Mouse (Mus musculus) left cerebral cortex, adult 2 months (tissue): ENCODE results near the gene Gstm2. TPM values are rescaled to one million over a fixed set of nuclear protein-coding genes. Genes with fewer than 3 reads are reported as not detected.
"Not testable (repeated sequence)": the region's sequence is repeated elsewhere in the genome, so short reads cannot be mapped to it uniquely, and the experiment has no call there.

Source experiments
- DNase-seq, 2 experiments: peaks; one replicate each; pipeline ENCODE4 v3.0.0; 2021 to 2022; ENCODE audit warnings: low spot score in 2 of 2, mixed read lengths in 1 of 2; ENCODE audit errors: extremely low spot score in 1 of 2
- H3K27ac ChIP-seq: fragments of 200-600 bp; 2 replicates; pipeline ENCODE4 v1.8.1; 2022
- H3K4me3 ChIP-seq: fragments of 200-600 bp; 2 replicates; pipeline ENCODE4 v1.8.1; 2022
- CTCF ChIP-seq: fragments of 200-600 bp; IDR thresholded peaks from 2 replicates; pipeline ENCODE4 v1.8.1; 2022; ENCODE audit warnings: antibody characterized with exemption, mild to moderate bottlenecking, moderate library complexity
- intact Hi-C: fragments of 180-260 bp; cut with DNase I; formaldehyde crosslinking; loops from one replicate; pipeline ENCODE4 v1.15.1; 2025
- total RNA-seq, 2 experiments: library from RNA; stranded (reverse); gene quantifications; 2 replicates each; pipeline ENCODE4 v1.2.3; 2021

Gene Gstm2
- total RNA-seq, 2 experiments from 2014 or later: 2.0 to 4.6 TPM

GRCm38 (mm10) chr3:108017473-108018189, 31.4 kb upstream of the Gstm2 start, which contains the start of gene Gstm1:
Gstm1 (minus strand) TSS chr3:108017973.
- peak; percentile 90 for TF ChIP-seq CTCF
- intact Hi-C loops: loop anchor here (1.0 to 5.0 kb wide), 7 partner anchors 27 to 335 kb away; partner anchors contain the start of genes Gnai3, Gstm4 and Gstm7
- Histone ChIP-seq H3K27ac (peak within 1 kb of the TSS; percentile 72), H3K4me3 (peak within 1 kb of the TSS; percentile 51)
- peak; percentile 92 to 93 for DNase-seq

- intact Hi-C loops: loop anchor here (5.0 kb wide), 2 partner anchors 131 to 334 kb away; partner anchors contain the start of gene Gnai3
- H3K4me3 ChIP-seq: peak overlapping the region; percentile 51
- H3K27ac ChIP-seq, DNase-seq: not testable (repeated sequence)
These were observed 30.2 kb upstream of the Gstm2 start for GRCm38 (mm10) chr3:108016468-108016867.

- Histone ChIP-seq H3K4me3 (no peak overlapping the region), H3K27ac (no peak overlapping the region)
- TF ChIP-seq CTCF: no peak
- intact Hi-C loops: loop anchor here (5.0 kb wide), 2 partner anchors 132 to 333 kb away; partner anchors contain the start of gene Gnai3
- DNase-seq: no peak
These were observed 28.7 kb upstream of the Gstm2 start for GRCm38 (mm10) chr3:108014974-108015346.

DNA sequence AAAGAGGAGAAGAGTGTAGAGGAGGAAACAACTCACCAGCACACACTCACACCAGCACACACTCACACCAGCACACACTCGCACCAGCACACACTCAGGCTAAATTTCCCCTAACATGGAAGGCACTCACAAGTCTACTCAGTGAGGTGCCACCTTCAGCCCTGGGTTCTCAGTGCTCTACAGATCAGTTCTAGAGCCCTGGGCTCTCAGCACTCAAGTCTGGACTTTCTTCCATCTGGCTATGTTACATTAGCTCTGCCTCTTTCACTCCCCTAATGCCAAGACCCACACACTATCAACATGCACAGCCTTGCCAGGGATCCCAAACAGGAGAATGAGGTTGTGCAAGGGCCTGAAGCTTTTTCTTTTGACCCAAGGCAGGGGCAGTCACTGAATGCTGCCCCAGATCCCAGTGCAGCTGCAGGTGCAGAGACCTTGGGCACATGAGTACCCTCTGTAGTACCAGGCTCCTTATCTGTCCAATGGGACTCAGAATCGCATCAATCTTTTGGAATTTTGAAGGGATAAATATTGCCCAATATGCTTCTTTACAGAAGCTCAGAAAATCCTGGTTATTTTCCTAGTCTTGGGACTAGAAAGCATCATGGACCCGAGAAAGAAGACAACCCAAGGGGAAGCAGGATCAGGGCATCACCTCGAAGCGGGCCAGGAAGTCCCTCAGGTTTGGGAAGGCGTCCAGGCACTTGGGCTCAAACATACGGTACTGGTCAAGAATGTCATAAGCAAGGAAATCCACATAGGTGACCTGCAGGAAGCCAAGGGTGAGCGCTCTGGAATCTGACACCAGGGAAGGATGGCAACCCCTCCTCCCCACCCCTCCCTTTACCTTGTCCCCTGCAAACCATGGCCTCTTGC, 28.1 kb upstream of the Gstm2 start:
- TF ChIP-seq CTCF: no peak
- no peak for DNase-seq
- H3K4me3 ChIP-seq: no peak overlapping the region
- intact Hi-C loops: no loop called here
- peak overlapping the region; percentile 44; the same call in 1 of the 2 replicates for H3K27ac ChIP-seq

DNA sequence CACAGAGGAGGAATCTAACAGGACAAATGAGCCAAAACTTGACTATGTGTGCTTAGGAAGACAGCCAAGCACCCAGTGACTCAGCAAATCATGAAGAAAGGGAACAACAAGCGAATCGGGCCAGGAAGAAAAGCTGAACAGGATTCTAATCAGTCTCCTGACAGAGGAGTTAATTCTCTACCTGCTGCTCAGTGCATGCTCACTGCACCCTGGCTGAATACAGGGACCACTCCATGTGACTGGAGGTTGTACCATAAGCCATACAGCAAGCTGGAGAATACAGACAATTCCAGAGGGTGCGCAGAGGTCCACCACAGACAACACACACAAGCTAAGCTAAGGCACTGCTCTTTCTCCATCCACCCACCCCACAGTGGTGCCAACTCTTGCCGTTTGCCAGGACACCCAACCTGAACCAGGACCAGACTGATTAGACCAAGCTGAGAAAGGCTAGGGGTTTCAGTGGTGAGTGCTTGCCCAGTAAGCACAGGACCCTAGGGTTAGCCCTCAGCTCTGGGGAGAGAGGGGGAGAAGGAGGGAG, 27.1 kb upstream of the Gstm2 start:
- intact Hi-C loops: no loop called here
- peak overlapping the region; percentile 84 for H3K27ac ChIP-seq
- TF ChIP-seq CTCF: no peak
- peak; percentile 55 to 67 for DNase-seq
- H3K4me3 ChIP-seq: peak overlapping the region; percentile 1; the same call in 1 of the 2 replicates

GRCm38 (mm10) chr3:108011558-108011957, 25.3 kb upstream of the Gstm2 start:
- DNase-seq: no peak
- no peak for TF ChIP-seq CTCF
- intact Hi-C loops: no loop called here
- H3K4me3 ChIP-seq: no peak overlapping the region
- no peak overlapping the region for H3K27ac ChIP-seq

DNA sequence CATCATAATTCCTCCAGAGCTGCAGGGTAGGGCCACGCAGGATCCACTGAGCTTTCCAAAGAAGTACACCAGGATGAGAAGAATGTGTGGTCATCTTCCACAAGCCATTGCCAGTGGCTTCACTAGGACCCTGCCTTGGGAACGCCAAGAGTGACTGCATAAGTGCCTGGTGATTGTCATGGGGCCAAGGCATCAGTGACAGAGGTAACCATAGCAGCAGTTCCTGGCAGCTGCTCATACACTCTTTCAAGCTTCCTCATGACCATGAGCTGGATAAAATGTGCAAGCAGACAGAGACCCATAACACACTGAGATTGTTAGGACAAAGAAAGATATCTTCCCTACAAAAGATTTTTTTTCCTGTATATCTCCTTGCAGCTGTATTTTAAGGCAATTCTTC, 24.0 kb upstream of the Gstm2 start:
- no peak overlapping the region for H3K27ac ChIP-seq
- no peak overlapping the region for H3K4me3 ChIP-seq
- TF ChIP-seq CTCF: no peak
- intact Hi-C loops: no loop called here
- no peak for DNase-seq

- Histone ChIP-seq H3K4me3 (no peak overlapping the region), H3K27ac (no peak overlapping the region)
- no peak for DNase-seq
- intact Hi-C loops: no loop called here
- TF ChIP-seq CTCF: no peak
These were observed 15.8 kb upstream of the Gstm2 start for GRCm38 (mm10) chr3:108002021-108002420.

- DNase-seq: no peak
- intact Hi-C loops: no loop called here
- H3K27ac ChIP-seq: no peak overlapping the region
- no peak overlapping the region for H3K4me3 ChIP-seq
- TF ChIP-seq CTCF: no peak
These were observed 13.2 kb upstream of the Gstm2 start for GRCm38 (mm10) chr3:107999491-107999890.

DNA sequence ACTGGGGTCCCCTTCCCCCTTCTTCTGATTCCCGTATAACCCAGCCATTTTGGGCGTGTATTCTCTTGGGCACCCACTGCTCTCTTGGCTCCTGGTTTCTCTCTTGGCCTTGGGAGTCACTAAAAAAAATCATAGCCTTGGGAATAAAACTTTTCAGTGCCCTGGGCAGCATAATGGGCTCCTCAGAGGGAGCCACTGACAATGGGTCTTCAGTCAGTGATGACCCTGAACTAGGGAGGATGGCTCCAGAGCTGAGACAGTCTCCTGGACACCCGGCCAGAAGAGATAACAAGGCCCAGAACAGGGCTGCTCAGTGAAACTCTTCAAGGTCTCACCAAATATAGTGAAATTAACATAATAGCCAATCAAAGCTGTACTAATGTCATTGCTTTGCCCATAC, 12.3 kb upstream of the Gstm2 start:
- intact Hi-C loops: no loop called here
- Histone ChIP-seq H3K27ac (no peak overlapping the region), H3K4me3 (no peak overlapping the region)
- DNase-seq: no peak
- TF ChIP-seq CTCF: no peak

DNA sequence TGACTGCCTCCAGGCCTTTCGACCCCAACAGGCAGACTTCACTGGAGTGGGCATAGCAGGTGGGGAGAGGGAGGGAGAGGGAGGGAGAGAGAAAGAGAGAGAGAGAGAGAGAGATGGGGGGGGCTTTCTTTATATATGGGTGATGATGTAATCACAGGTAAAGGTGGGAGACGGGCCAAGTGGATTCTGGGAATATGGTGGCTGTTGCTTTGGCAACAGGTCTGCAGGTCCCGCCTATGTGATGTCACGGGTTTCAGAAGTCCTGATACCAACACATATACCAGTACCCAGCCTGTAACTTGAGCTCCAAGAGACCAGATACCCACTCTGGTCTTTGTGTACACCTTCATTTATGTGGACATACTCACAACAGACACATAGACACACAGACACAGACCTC, 10.3 kb upstream of the Gstm2 start:
- intact Hi-C loops: no loop called here
- DNase-seq: no peak
- H3K27ac ChIP-seq: no peak overlapping the region
- TF ChIP-seq CTCF: no peak
- no peak overlapping the region for H3K4me3 ChIP-seq

DNA sequence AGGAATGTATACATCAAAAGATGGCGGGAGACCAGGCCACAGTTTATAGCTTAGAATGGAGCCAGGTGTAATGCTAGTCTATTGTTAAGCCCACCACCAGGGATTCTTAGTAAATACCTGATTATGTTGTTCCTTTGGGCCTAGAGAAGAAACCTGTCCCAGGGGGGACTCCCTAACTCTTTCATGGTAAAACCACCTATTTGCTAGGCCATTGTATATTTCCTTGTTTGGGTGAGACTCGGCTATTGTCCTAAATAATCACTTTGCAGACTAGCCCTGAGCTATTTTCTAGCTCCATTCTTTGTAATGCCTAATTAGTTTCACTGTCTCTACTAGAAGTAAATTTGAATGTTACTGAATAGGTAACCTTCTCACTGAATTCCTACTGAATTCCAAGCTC, 9.7 kb upstream of the Gstm2 start:
- H3K27ac ChIP-seq, intact Hi-C loops, DNase-seq, H3K4me3 ChIP-seq: not testable (repeated sequence)

DNA sequence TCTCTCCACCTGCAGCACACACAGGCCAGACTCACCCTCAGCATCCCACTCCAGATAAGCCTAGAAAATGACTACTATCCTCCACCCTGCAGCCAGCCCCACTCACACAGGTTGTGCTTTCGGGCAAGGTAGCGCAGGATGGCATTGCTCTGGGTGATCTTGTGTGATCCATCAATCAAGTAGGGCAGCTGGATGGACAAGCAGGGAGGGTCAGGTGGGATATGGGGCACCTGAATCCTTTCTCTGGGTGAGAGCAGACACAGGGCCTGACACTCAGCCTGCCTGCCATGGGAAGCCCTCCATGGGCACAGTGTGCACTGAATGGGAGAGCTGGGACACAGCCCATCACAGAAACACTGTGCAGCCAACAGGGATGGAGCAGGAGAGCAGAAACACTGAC, 1.1 kb downstream of the Gstm2 start:
- H3K27ac ChIP-seq, H3K4me3 ChIP-seq, intact Hi-C loops, DNase-seq: not testable (repeated sequence)
